Mouse (Mus musculus) urinary bladder, postnatal 4 days (tissue): Measurements from ENCODE around the gene Cdc42ep3.

Source experiments
- DNase-seq, 2 experiments: peaks; one replicate each; pipeline ENCODE4 v3.0.0; 2021 to 2022; ENCODE audit warnings: low spot score in 2 of 2

Gene Cdc42ep3

DNA sequence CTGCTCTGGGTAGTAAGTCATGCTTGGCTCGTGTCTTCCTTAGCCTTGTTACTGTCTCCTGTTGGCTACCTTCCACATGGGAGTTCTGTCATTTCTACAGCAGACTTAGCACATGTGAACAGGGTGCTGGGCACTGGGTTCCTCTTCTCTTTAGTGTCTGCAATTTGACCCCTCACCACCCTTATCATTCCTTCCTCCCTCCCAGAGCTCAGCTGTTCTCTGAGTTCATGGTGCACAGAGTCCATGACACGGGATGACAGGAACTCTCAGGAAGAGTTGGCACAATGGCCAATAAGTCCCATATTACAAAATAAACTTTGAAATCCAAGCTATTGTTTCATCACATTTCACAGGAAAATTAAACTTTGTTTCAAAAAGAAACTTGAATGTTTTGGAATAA, 64.2 kb downstream of the Cdc42ep3 start:
- DNase-seq, result no peak

DNA sequence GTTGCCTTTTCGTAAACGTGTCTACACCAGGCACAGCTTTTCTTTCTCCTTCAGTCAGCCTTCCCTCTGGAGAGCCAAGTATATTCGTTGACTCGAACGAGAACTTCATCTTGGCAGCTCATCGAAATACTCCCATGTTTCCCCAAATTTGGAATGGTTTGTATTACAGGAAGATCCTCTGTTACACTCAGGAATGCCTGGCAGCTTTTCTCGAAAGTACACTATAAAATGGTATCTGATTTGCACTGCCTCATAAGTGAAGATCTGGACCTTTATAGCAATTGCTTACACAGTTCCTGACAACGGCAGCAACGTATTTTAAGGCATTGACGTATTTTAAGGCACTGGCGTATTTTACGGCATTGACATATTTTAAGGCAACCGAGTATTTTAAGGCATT, 67.6 kb downstream of the Cdc42ep3 start:
- DNase-seq, result no peak

DNA sequence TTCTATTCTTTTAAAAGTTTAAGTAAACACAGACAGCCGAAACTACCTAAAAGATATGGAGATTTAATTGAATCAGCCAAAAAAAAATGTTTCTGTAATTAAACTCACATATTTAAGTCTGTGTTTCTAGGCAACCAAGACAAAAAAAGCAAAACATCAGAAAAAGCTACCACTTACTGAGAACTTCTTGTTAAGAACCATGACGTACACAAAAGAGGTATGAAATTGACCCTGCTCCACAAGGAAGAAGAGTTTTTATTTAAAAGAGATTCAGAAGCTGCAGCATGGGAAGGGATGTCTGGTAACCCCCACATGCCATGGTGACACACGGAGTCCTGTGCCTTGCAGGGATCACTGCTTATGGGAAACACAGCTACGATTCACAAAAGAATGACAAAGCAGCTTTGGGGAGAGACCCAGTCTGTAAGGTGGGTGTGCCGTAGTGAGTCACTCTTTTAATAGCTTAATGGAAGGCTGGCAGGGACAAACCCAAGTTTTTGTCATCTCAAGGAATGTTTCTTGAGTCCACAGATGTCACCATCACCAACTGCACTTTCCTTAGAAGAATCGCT, 69.8 kb downstream of the Cdc42ep3 start:
- no peak for DNase-seq
